Mouse (Mus musculus) B cell, adult 62 days (primary cell): ENCODE measurements around the gene Fer. TPM values are rescaled to one million over a fixed set of nuclear protein-coding genes. Genes with fewer than 3 reads are reported as not detected.

Experiments used
- total RNA-seq: library from RNA; stranded (reverse); gene quantifications from 4 replicates; pipeline ENCODE4 v1.2.4, GENCODE M21; 2023

The Fer gene
- 1.9 to 4.7 TPM (median 2.2 TPM) in 4 replicates for total RNA-seq

DNA sequence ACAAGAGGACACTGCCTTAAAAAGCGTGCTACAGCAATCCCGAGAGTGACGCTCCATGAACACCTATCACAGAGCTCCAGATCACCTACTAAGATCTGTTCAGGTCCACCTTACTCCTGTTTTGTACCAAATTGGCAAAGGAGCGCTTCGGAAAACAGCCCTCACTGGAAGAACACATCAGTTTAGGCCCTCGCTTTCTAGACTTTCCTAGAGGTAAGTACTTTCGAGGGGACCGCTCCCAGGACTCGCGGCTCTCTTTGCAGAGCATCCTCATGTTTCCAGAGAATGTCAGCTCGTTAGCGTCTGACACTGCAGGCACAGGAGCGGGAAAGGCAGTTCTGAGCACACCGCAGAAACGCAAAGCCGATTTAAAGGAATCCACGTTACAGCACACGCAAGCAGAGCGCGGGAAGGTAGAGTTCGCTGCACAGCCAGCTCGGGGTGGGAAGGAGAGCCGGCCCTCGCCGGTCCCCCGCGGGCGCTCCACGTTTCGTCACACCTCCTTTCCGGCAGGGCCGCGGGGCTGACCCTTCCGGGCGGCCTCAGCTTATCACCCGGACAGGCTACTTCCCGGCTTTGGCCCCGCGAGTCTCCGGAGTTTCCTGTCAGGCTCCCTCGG is at the start of gene Fer:
Fer (plus strand) TSS at position 51 of the 619 bp plus-strand sequence.

DNA sequence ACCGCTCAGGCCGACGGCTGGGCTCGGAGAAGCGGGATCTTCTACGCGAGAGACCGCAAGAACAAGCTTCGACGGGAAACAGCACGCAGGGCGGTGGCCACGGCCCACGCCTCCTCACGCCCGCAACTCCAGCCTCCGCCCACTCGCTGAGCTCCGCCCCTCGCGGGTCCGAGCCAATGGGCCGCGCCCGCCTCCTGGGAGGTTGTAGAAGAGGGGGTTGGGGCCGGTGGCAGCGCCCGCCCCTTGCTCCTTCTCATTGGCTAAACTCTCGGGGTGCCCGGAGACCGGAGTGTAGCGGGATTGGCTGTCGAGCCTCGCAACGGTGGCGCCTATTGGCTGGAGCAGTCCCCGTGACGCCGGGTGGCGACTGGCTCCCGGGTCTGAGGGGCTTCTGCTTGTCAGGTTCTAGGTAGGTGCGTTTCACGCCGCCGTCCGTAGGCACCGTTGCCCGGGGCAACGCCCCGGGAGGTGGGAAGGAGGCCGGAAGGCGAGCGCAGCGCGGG is 836 bp downstream of the Fer start, which contains the start of gene A930002H24Rik:
A930002H24Rik (minus strand) TSS at position 145 of the 503 bp plus-strand sequence.

Other genes with a start within 250 kb of the Fer start
- not detected in 4 replicates for gene A930002H24Rik, start 729 bp downstream of the Fer start, total RNA-seq